Mouse (Mus musculus): ENCODE measurements around the gene Slamf9. TPM values are rescaled to one million over a fixed set of nuclear protein-coding genes. Genes with fewer than 3 reads are reported as not detected.

Gene Slamf9
- polyA plus RNA-seq, 1 experiment, result 7.3 TPM

- Histone ChIP-seq H3K4me3 (ENCODE audit: control insufficient read depth, insufficient read depth, low read length) (no peak overlapping the region), H3K36me3 (ENCODE audit: control insufficient read depth, insufficient read depth, low read length) (no peaks in the 10 kb centered on the region), H3K27ac (ENCODE audit: control insufficient read depth, insufficient read depth, low read length) (no peak overlapping the region), H3K27me3 (ENCODE audit: control insufficient read depth, insufficient read depth, low read length) (no peaks in the 10 kb centered on the region), H3K4me1 (replicated peaks; ENCODE audit: control insufficient read depth, insufficient read depth, low read length) (no peaks in the 10 kb centered on the region)
- WGBS, result 92% methylated on average over 3 of the region's 3 CpGs
- no peak for TF ChIP-seq POLR2A (IDR thresholded peaks at IDR 0.05; ENCODE audit: control insufficient read depth, extremely low read depth, insufficient read depth, low read length, poor library complexity)
- DNase-seq, result no peak
Observed at GRCm38 (mm10) chr1:172432587-172432955, 42.6 kb upstream of the Slamf9 start.

DNA sequence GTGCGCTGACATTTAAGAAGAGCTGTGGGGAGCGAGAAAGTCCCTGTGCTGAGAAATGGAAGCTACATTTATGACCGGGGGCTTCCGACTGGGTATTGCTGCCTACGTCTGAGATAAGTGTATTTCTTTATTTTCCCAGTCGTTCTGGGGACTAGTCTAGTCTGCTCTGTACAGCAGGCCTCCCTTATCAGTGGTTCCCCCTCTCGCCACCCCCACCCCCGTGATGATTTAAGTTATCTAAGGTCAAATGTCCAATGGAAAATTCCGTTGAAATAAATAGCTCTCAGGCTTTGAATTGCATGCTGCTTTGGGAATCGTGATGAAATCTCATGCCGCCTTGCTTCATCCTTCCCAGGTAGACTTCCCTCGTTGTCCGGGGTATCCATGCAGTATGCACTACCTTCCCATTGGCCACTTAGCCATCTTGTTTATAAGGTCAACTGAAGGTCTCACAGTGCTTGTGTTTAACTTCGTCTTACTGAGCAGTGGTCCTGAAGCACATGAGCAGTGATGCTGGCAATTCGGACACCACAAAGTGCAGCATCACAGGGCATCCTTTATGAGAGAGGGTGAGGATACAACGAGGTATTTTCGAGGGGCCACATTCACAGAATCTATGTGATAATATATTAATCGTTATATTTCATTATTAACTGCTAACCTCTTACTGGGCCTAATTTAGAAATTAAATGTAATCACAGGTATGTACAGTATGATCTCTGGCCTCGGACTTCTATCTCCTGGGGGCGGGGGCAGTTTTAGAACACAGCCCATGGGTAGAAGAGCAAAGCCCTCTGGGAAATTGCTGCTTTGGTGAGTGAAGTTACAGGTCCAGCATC lies 41.9 kb upstream of the Slamf9 start:
- no peak overlapping the region for H3K27ac ChIP-seq (ENCODE audit: control insufficient read depth, insufficient read depth, low read length)
- H3K36me3 ChIP-seq (ENCODE audit: control insufficient read depth, insufficient read depth, low read length), result no peaks in the 10 kb centered on the region
- H3K27me3 ChIP-seq (ENCODE audit: control insufficient read depth, insufficient read depth, low read length), result no peaks in the 10 kb centered on the region
- H3K4me1 ChIP-seq (replicated peaks; ENCODE audit: control insufficient read depth, insufficient read depth, low read length), result no peaks in the 10 kb centered on the region
- no peak for TF ChIP-seq POLR2A (IDR thresholded peaks at IDR 0.05; ENCODE audit: control insufficient read depth, extremely low read depth, insufficient read depth, low read length, poor library complexity)
- TF ChIP-seq CTCF (IDR thresholded peaks at IDR 0.05; ENCODE audit: borderline replicate concordance, control insufficient read depth, extremely low read depth, insufficient read depth, low read length, poor library complexity), result no peak
- DNase-seq, result no peak
- WGBS, result 91% methylated on average over 20 of the region's 20 CpGs
- H3K4me3 ChIP-seq (ENCODE audit: control insufficient read depth, insufficient read depth, low read length), result no peak overlapping the region

DNA sequence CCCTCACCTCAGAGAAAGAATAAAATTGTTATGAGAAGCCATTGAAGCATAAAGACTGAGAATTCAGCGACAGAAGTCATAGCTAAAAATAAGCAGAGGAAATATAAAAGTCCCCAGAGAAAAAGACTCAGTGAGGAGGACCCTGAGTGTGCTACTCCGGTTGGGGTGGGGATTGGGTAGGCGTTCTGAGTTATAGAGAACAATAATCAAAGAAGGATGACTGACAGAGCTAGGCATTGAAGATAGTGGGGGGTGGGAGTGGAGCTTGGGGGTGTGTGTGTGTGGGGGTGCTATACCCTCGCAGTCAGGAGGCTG lies 41.4 kb upstream of the Slamf9 start:
- Histone ChIP-seq H3K27me3 (ENCODE audit: control insufficient read depth, insufficient read depth, low read length) (no peaks in the 10 kb centered on the region), H3K4me1 (replicated peaks; ENCODE audit: control insufficient read depth, insufficient read depth, low read length) (no peaks in the 10 kb centered on the region), H3K4me3 (ENCODE audit: control insufficient read depth, insufficient read depth, low read length) (no peak overlapping the region), H3K36me3 (ENCODE audit: control insufficient read depth, insufficient read depth, low read length) (no peaks in the 10 kb centered on the region), H3K27ac (ENCODE audit: control insufficient read depth, insufficient read depth, low read length) (no peak overlapping the region)
- no peak for DNase-seq
- no peak for TF ChIP-seq POLR2A (IDR thresholded peaks at IDR 0.05; ENCODE audit: control insufficient read depth, extremely low read depth, insufficient read depth, low read length, poor library complexity)
- TF ChIP-seq CTCF (IDR thresholded peaks at IDR 0.05; ENCODE audit: borderline replicate concordance, control insufficient read depth, extremely low read depth, insufficient read depth, low read length, poor library complexity), result no peak
- 92% methylated on average over 4 of the region's 4 CpGs for WGBS

DNA sequence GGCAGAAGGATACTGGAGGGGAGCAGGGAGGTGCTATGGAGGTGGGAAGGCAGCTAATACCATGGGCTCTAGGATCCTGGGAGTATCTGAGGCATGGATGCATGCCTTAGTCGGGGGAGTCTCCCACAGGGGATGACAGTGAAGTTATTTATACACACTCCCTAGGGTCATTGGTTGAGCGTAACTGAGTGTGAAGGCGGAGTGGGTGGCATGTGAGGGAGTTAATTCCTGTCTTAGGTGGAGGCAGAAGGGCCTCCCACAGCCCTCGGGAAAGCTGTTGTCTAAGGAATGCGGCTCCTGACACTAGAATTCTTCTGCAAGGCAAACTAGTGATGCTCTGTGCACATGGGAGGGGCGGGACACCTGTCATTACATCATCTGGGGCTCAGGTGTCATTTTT lies 38.4 kb upstream of the Slamf9 start:
- H3K27ac ChIP-seq (ENCODE audit: control insufficient read depth, insufficient read depth, low read length), result no peak overlapping the region
- H3K27me3 ChIP-seq (ENCODE audit: control insufficient read depth, insufficient read depth, low read length), result no peaks in the 10 kb centered on the region
- H3K4me1 ChIP-seq (replicated peaks; ENCODE audit: control insufficient read depth, insufficient read depth, low read length), result no peaks in the 10 kb centered on the region
- WGBS, result 86% methylated on average over 6 of the region's 6 CpGs
- no peaks in the 10 kb centered on the region for H3K36me3 ChIP-seq (ENCODE audit: control insufficient read depth, insufficient read depth, low read length)
- no peak overlapping the region for H3K4me3 ChIP-seq (ENCODE audit: control insufficient read depth, insufficient read depth, low read length)
- TF ChIP-seq CTCF (IDR thresholded peaks at IDR 0.05; ENCODE audit: borderline replicate concordance, control insufficient read depth, extremely low read depth, insufficient read depth, low read length, poor library complexity) (no peak), POLR2A (IDR thresholded peaks at IDR 0.05; ENCODE audit: control insufficient read depth, extremely low read depth, insufficient read depth, low read length, poor library complexity) (no peak)
- DNase-seq, result no peak

DNA sequence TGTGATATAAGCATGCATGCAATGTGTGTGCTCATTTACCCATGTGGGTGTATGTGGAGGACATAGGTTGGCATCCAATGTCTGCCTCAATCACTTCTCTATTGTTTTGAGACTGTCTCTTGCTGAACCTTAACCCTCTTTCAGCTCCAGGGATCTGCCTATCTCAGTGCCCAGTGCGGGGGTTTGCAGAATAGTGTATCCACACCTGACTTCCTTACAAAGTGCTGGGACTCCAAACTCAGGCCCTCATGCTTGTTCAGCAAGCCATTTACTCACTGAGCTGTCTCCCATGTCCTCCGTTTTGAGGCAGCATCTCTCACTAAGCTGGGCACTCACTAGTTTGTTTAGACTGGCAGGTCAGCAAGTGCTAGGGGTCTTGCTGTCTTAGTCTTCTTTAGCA lies 36.5 kb upstream of the Slamf9 start:
- TF ChIP-seq POLR2A (IDR thresholded peaks at IDR 0.05; ENCODE audit: control insufficient read depth, extremely low read depth, insufficient read depth, low read length, poor library complexity) (no peak), CTCF (IDR thresholded peaks at IDR 0.05; ENCODE audit: borderline replicate concordance, control insufficient read depth, extremely low read depth, insufficient read depth, low read length, poor library complexity) (no peak)
- H3K36me3 ChIP-seq (ENCODE audit: control insufficient read depth, insufficient read depth, low read length), result no peaks in the 10 kb centered on the region
- no peaks in the 10 kb centered on the region for H3K27me3 ChIP-seq (ENCODE audit: control insufficient read depth, insufficient read depth, low read length)
- no peak for DNase-seq
- H3K4me1 ChIP-seq (replicated peaks; ENCODE audit: control insufficient read depth, insufficient read depth, low read length), result no peaks in the 10 kb centered on the region
- no peak overlapping the region for H3K4me3 ChIP-seq (ENCODE audit: control insufficient read depth, insufficient read depth, low read length)
- 93% methylated on average over 2 of the region's 2 CpGs for whole genome bisulfite sequencing
- no peak overlapping the region for H3K27ac ChIP-seq (ENCODE audit: control insufficient read depth, insufficient read depth, low read length)

DNA sequence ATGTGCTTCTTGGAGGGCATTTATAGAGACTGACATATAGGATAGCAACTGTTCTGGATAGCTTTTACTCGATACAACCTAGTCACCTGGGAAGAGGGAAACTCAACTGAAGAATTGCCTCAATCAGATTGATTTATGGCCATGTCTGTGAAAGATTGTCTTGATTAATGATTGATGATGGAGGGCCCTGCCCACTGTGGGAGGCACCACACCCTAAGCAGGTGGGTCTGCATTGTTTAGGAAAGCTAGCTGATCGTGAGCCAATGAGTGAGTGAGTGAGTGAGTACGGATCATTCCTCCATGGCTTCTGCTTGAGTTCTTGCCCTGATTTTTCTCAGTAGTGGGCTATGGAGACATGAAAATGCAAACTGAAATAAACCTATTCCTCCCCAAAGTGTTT lies 34.6 kb upstream of the Slamf9 start:
- WGBS, result 97% methylated on average over 3 of the region's 3 CpGs
- H3K36me3 ChIP-seq (ENCODE audit: control insufficient read depth, insufficient read depth, low read length), result no peaks in the 10 kb centered on the region
- TF ChIP-seq POLR2A (IDR thresholded peaks at IDR 0.05; ENCODE audit: control insufficient read depth, extremely low read depth, insufficient read depth, low read length, poor library complexity) (no peak), CTCF (IDR thresholded peaks at IDR 0.05; ENCODE audit: borderline replicate concordance, control insufficient read depth, extremely low read depth, insufficient read depth, low read length, poor library complexity) (no peak)

DNA sequence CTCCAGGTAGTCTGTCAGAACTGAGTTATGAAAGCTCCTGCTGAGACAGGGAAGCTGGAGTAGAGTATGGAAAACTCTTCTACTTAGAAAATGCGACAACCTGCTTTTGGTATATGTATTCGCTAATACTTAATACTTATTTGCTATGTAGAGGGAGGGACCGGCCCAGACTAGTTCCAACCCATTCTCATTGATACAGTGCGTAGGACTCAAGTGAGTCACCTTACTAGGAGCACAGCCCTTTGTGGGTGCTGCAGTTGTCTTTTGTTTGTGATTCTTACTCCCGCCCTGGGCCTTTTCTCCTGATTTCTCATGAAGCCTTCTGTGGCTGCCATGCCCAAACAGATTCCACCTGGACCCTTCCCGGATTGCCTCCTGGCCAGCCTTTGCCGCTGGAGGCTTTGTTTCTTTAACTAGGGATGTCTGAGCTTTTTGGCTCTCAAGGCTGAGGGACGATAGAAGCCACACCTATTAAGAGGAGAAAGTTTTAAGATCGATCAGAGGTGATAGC lies 33.2 kb upstream of the Slamf9 start:
- no peak overlapping the region for H3K4me3 ChIP-seq (ENCODE audit: control insufficient read depth, insufficient read depth, low read length)
- TF ChIP-seq CTCF (IDR thresholded peaks at IDR 0.05; ENCODE audit: borderline replicate concordance, control insufficient read depth, extremely low read depth, insufficient read depth, low read length, poor library complexity), result no peak
- TF ChIP-seq POLR2A (IDR thresholded peaks at IDR 0.05; ENCODE audit: control insufficient read depth, extremely low read depth, insufficient read depth, low read length, poor library complexity), result no peak

More for the DNA sequence above, 34.6 kb upstream of the Slamf9 start:
- DNase-seq, result no peak
- H3K4me3 ChIP-seq (ENCODE audit: control insufficient read depth, insufficient read depth, low read length), result no peak overlapping the region
- H3K4me1 ChIP-seq (replicated peaks; ENCODE audit: control insufficient read depth, insufficient read depth, low read length), result no peaks in the 10 kb centered on the region
- no peak overlapping the region for H3K27ac ChIP-seq (ENCODE audit: control insufficient read depth, insufficient read depth, low read length)
- no peaks in the 10 kb centered on the region for H3K27me3 ChIP-seq (ENCODE audit: control insufficient read depth, insufficient read depth, low read length)

More for the DNA sequence above, 33.2 kb upstream of the Slamf9 start:
- H3K4me1 ChIP-seq (replicated peaks; ENCODE audit: control insufficient read depth, insufficient read depth, low read length), result no peaks in the 10 kb centered on the region
- H3K27me3 ChIP-seq (ENCODE audit: control insufficient read depth, insufficient read depth, low read length), result no peaks in the 10 kb centered on the region
- 97% methylated on average over 9 of the region's 9 CpGs for WGBS
- no peaks in the 10 kb centered on the region for H3K36me3 ChIP-seq (ENCODE audit: control insufficient read depth, insufficient read depth, low read length)
- H3K27ac ChIP-seq (ENCODE audit: control insufficient read depth, insufficient read depth, low read length), result no peak overlapping the region
- DNase-seq, result no peak
